Mouse (Mus musculus) thymus, adult 18-20 months (tissue): ENCODE results near the gene Gm10639.
"Not testable (repeated sequence)": the region's sequence is repeated elsewhere in the genome, so short reads cannot be mapped to it uniquely, and the experiment has no call there.

Source experiments
- DNase-seq, 2 experiments: peaks; one replicate each; pipeline ENCODE4 v3.0.0; 2022; ENCODE audit warnings: mixed read lengths in 2 of 2

Gm10639 gene

DNA sequence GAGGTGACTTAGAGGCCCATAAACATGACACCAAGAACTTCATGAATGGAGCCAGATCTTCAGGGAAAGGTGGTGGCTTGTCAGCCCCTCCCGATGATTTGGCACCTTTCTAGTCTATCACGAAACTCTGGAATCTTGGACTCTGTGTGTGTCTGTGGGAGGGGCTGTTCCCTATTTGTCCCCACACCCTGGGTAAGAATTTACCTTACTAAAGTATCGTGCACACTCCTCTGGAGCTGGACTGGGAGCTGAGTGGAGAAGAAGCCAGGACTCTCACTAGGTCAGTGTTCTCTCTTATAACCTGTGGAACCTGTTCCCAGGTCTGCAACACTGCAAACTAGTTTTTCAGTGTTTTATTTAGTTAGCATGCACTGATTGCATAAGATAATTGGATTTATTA lies at the start of gene Gm10639:
Gm10639 (plus strand) TSS at position 201 of the 400 bp plus-strand sequence.
- not testable (repeated sequence) for DNase-seq

DNA sequence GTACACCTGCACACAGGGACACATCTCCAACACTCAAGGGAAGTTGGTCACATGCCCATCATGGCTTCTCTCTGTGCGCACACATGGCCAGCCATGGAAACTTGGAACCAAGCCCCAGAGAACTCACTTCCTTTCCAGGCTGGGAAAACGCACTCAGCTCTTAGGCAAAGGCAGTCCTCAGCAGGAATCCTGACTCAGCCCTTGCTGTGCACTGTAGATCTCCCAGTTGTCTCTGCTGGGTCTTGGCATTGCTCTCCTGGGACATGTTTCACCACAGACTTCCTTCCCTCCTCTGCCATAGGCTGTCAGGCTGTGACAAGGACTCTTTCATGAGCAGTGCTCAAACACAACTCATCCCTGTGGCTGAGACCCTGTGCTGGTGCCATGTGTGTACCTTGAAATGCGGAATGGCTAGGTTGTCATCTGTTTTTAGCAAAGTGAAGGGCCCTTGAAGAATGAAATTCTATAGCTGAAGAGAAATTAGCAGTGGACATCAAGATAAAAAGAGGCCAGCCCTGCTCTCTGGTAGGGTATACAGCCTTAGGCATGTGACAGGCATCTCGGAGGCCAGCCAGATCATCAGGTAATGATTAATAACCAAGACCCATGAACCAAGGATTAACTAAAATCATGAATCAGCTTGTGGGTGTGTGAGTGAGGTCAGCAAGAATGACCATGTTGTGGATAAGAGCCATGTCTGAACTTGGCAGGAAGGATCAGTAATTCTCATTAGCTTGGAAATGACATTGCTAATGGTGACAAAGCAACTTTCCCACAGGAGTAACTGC lies 33.8 kb upstream of the Gm10639 start:
- DNase-seq: not testable (repeated sequence)

DNA sequence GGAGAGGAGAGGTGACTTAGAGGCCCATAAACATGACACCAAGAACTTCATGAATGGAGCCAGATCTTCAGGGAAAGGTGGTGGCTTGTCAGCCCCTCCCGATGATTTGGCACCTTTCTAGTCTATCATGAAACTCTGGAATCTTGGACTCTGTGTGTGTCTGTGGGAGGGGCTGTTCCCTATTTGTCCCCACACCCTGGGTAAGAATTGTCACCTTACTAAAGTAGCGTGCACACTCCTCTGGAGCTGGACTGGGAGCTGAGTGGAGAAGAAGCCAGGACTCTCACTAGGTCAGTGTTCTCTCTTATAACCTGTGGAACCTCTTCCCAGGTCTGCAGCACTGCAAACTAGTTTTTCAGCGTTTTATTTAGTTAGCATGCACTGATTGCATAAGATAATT lies 32.8 kb upstream of the Gm10639 start, which contains the start of gene Gm3776:
Gm3776 (plus strand) TSS at position 216 of the 400 bp plus-strand sequence.
- DNase-seq: not testable (repeated sequence)

DNA sequence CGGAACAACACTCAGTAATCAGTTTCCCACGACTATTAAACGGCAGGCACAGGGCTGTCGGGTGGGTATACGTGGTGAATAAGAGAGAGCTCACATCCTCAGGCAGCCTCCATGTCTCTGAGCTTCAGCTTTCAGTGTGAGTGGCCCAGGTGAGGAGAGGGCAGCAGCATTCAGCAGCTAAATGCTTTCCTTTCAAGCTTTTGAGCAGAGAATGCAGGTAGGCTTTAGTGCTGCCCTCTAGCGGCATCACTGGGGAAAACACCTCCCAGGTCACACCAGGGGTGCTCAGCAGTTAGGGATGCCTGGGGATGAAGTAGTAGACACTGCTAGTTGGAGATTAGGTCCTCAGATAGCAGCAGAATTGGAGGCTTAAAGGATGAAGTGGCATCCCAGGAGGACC lies 30.0 kb upstream of the Gm10639 start:
- DNase-seq: peak; percentile 10 to 12

GRCm38 (mm10) chr9:78270945-78271344 lies 18.8 kb upstream of the Gm10639 start:
- not testable (repeated sequence) for DNase-seq

DNA sequence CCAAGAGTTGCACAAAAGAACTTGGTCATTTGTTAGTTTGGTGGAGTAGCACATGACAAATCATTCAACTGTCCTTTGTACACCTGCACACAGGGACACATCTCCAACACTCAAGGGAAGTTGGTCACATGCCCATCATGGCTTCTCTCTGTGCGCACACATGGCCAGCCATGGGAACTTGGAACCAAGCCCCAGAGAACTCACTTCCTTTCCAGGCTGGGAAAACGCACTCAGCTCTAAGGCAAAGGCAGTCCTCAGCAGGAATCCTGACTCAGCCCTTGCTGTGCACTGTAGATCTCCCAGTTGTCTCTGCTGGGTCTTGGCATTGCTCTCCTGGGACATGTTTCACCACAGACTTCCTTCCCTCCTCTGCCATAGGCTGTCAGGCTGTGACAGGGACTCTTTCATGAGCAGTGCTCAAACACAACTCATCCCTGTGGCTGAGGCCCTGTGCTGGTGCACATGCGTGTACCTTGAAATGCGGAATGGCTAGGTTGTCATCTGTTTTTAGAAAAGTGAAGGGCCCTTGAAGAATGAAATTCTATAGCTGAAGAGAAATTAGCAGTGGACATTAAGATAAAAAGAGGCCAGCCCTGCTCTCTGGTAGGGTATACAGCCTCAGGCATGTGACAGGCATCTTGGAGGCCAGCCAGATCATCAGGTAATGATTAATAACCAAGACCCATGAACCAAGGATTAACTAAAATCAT lies 7.6 kb upstream of the Gm10639 start:
- DNase-seq: not testable (repeated sequence)

DNA sequence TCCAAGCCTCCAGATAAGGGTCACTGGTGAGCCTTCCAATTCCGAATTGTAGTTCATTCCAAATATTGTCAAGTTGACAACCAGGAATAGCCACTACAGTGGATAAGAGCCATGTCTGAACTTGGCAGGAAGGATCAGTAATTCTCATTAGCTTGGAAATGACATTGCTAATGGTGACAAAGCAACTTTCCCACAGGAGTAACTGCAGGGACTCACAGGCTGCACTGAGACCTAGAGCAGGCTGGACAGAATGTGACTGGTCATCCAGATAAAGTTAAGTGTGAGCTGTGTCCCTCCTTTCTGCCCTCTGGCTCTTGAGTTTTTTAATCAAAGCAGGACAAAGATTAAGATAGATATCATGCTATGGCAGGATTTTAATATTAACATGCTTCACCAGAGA lies 660 bp upstream of the Gm10639 start:
- DNase-seq: not testable (repeated sequence)

DNA sequence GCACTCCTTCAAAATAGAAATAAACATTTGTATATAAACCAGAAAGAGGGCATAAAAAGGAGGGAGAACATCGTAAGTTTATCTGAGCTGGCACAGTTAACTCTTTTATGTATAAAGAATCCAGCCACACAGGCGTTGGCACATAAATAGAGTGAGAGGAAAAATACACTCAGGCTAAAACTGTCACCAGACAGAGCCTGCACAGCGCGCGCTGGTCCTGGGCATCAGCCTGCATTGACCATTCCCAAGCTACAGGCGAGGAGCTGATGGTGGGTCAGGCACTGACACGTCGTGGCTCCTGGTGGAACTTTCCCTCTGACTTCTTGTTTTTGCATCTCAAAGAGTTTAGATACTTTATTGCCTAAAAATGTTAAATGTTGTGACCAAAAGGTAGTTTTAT lies 2.7 kb downstream of the Gm10639 start:
- not testable (repeated sequence) for DNase-seq

DNA sequence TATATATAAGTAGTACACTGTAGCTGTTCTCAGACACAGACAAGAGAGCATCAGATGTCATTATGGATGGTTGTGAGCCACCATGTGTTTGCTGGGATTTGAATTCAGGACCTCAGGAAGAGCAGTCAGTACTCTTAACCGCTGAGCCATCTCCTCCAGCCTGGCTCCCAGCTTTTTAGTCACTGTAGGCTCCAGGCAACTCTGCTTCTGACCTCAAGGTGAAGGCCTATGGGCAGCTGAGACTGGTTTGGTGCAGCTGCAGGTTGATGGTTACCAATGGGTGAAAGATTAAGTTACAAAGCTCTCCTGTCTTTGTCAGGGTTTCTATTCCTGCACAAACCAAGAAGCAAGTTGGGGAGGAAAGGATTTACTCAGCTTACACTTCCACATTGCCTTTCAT lies 4.0 kb downstream of the Gm10639 start:
- not testable (repeated sequence) for DNase-seq

- not testable (repeated sequence) for DNase-seq
These were observed 5.1 kb downstream of the Gm10639 start for GRCm38 (mm10) chr9:78294781-78295180.

DNA sequence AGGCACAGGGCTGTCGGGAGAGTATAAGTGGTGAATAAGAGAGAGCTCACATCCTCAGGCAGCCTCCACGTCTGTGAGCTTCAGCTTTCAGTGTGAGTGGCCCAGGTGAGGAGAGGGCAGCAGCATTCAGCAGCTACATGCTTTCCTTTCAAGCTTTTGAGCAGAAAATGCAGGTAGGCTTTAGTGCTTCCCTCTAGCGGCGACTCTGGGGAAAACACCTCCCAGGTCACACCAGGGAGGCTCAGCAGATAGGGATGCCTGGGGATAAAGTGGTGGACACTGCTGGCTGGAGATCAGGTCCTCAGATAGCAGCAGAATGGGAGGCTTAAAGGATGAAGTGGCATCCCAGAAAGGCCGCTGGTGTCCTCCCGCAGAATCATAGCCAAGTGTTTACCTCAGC lies 6.4 kb downstream of the Gm10639 start:
- DNase-seq: peak in 1 of 2 experiments; percentile 5

DNA sequence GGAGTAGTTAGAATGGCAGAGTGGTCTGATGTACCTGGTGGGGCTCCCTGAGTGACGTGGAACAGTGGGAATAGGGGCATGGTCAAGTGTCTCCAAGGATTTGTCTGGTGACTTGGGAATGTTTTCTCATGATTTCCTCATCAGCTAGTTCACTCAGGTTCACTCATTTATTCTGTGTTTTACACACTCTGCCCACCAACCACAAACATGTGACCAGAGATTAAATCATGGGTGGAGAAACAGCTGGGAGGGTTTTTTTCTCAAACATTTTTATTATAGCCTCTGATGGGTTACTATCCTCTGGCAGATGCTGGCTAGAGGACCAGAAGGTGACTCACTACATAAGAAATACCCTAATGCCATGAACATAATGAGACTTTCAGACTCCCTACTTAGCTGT lies 8.5 kb downstream of the Gm10639 start:
- DNase-seq: no peak

- not testable (repeated sequence) for DNase-seq
These were observed 9.4 kb downstream of the Gm10639 start for GRCm38 (mm10) chr9:78299143-78299542.

GRCm38 (mm10) chr9:78308122-78308521 lies 18.4 kb downstream of the Gm10639 start:
- not testable (repeated sequence) for DNase-seq

DNA sequence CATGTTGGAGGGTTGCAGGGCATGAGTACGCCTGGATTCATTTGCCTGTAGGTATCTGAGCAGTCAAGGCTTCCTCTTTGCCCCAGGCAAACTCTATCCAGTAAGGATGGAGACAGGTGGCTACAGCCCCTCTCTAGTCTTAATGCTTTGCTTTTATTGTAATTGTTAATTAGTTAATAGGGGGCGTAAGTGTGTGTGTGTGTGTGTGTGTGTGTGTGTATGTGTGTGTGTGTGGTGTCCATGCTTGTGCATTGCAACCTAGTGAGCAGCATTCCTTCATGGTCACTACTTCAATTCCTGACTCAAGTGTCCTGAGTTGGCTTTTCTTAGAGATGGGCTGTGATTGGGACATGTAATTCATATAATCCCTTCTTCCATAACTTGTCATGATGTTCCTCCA lies 25.0 kb downstream of the Gm10639 start, which contains the start of gene Omt2a:
Omt2a (minus strand) TSS at position 101 of the 400 bp plus-strand sequence.
- no peak for DNase-seq

- no peak for DNase-seq
These were observed 29.8 kb downstream of the Gm10639 start for GRCm38 (mm10) chr9:78319499-78319898.

DNA sequence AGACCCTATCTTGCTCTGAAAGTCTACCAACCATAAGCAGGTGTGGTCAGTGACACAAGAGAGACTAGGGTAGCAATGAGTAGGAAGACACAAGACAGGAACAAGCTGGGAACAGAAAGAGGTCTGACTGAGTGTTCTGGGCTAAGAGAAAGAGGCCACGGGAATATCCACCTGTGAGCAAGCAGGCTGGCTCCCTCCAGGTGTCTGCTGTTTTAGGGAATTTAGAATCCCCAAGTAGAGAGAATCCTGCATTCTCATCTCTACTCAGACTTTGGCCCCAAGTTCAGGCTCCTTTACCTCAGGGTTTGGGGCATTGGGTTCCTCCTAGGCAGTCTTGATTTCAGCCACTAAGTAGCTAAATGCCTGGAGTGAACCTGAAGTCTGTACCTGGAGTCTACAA lies 37.6 kb downstream of the Gm10639 start, which contains the start of gene Omt2b:
Omt2b (plus strand) TSS at position 301 of the 400 bp plus-strand sequence.
- DNase-seq: not testable (repeated sequence)

GRCm38 (mm10) chr9:78337050-78337449 lies 47.3 kb downstream of the Gm10639 start:
- not testable (repeated sequence) for DNase-seq

GRCm38 (mm10) chr9:78340324-78340723 lies 50.6 kb downstream of the Gm10639 start:
- DNase-seq: peak in 1 of 2 experiments; percentile 4

GRCm38 (mm10) chr9:78342494-78342893 lies 52.8 kb downstream of the Gm10639 start:
- DNase-seq: not testable (repeated sequence)

GRCm38 (mm10) chr9:78343055-78343454 lies 53.3 kb downstream of the Gm10639 start:
- not testable (repeated sequence) for DNase-seq

GRCm38 (mm10) chr9:78345235-78345634 lies 55.5 kb downstream of the Gm10639 start:
- not testable (repeated sequence) for DNase-seq

- no peak for DNase-seq
These were observed 57.3 kb downstream of the Gm10639 start for GRCm38 (mm10) chr9:78347004-78347403.
